Mouse (Mus musculus) C2C12 (cell line): ENCODE measurements at regions not wholly inside any gene's neighbourhood (a gene's known extent, or its start where the extent isn't known, plus 50 kb on each side); places are given as distances from the start of the nearest gene placed in this dataset.

ENCODE experiments used
- H3K27me3 ChIP-seq: one replicate; pipeline ENCODE4 v1.6.1; 2011; ENCODE audit not compliant: control insufficient read depth, insufficient read depth, insufficient read length
- H3K36me3 ChIP-seq: one replicate; pipeline ENCODE4 v1.6.1; 2011; ENCODE audit not compliant: control insufficient read depth, insufficient read depth
- H3K4me3 ChIP-seq: one replicate; pipeline ENCODE4 v1.5.1; 2011; ENCODE audit warnings: mild to moderate bottlenecking, control low read depth; ENCODE audit not compliant: poor library complexity, insufficient read depth, severe bottlenecking
- H3K79me2 ChIP-seq: one replicate; pipeline ENCODE4 v1.6.1; 2011; ENCODE audit not compliant: control insufficient read depth, insufficient read depth
- H3K79me3 ChIP-seq: one replicate; pipeline ENCODE4 v1.6.1; 2011; ENCODE audit warnings: low read depth, control low read depth
- H3ac ChIP-seq: one replicate; pipeline ENCODE3; 2011; ENCODE audit warnings: low read depth; ENCODE audit not compliant: control insufficient read depth, insufficient read length
- CEBPB ChIP-seq: IDR thresholded peaks from one replicate; pipeline ENCODE4 v1.6.1; 2011; ENCODE audit warnings: low read depth, mild to moderate bottlenecking, control low read depth, moderate library complexity
- CTCF ChIP-seq: IDR thresholded peaks from one replicate; pipeline ENCODE4 v1.5.1; 2011; ENCODE audit not compliant: control insufficient read depth, insufficient read depth, insufficient read length
- FOSL1 ChIP-seq: IDR thresholded peaks from one replicate; pipeline ENCODE4 v1.8.0; 2011; ENCODE audit warnings: mild to moderate bottlenecking, low read length; ENCODE audit not compliant: poor library complexity, insufficient read depth, severe bottlenecking
- MAX ChIP-seq: IDR thresholded peaks from one replicate; pipeline ENCODE4 v1.6.1; 2011; ENCODE audit warnings: mild to moderate bottlenecking, control low read depth
- MYOD1 ChIP-seq: IDR thresholded peaks from one replicate; pipeline ENCODE4 v1.6.1; 2011; ENCODE audit warnings: low read depth; ENCODE audit not compliant: control insufficient read depth, insufficient read length
- MYOG ChIP-seq: IDR thresholded peaks from one replicate; pipeline ENCODE4 v1.6.1; 2011; ENCODE audit not compliant: control insufficient read depth, insufficient read length; ENCODE audit errors: extremely low read depth
- USF1 ChIP-seq: IDR thresholded peaks from one replicate; pipeline ENCODE4 v1.6.1; 2011; ENCODE audit warnings: low read depth, mild to moderate bottlenecking, control low read depth, moderate library complexity

GRCm38 (mm10) chr17:89592826-89593225, 317.4 kb downstream of the Gm10184 start:
- no peaks in the 10 kb centered on the region for H3K79me3 ChIP-seq
- no peak overlapping the region for H3K4me3 ChIP-seq
- no peaks in the 10 kb centered on the region for H3K36me3 ChIP-seq
- H3K79me2 ChIP-seq: no peaks in the 10 kb centered on the region
- H3ac ChIP-seq: no peak overlapping the region
- no peak for TF ChIP-seq CEBPB
- no peak for TF ChIP-seq MAX
- no peak for TF ChIP-seq MYOD1
- TF ChIP-seq MYOG: no peak
- no peak for TF ChIP-seq CTCF
- TF ChIP-seq USF1: no peak
- no peak for TF ChIP-seq FOSL1
- no peaks in the 10 kb centered on the region for H3K27me3 ChIP-seq

DNA sequence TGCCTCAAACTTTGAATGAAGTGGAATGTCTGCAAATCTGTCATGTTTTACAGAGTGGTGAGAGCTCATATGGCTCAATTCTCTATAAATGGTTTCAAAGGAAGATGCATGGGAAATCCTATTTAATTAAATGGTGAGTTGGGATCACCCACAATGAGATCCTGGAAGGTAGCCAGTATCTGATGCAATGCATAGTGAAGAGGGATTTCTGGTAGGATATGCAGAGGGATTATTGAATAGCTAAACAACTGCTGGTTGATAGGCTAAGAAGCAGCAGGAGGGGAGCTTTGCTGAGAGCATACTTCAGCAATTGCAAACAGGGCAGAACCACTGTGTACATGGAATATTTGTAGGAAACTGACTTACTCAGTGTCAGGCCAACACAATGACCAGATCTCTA, 350.7 kb downstream of the Gm10184 start:
- TF ChIP-seq CTCF: no peak
- H3K36me3 ChIP-seq: no peaks in the 10 kb centered on the region
- no peaks in the 10 kb centered on the region for H3K79me2 ChIP-seq
- H3K4me3 ChIP-seq: no peak overlapping the region
- no peak overlapping the region for H3ac ChIP-seq
- H3K79me3 ChIP-seq: no peaks in the 10 kb centered on the region
- no peaks in the 10 kb centered on the region for H3K27me3 ChIP-seq

DNA sequence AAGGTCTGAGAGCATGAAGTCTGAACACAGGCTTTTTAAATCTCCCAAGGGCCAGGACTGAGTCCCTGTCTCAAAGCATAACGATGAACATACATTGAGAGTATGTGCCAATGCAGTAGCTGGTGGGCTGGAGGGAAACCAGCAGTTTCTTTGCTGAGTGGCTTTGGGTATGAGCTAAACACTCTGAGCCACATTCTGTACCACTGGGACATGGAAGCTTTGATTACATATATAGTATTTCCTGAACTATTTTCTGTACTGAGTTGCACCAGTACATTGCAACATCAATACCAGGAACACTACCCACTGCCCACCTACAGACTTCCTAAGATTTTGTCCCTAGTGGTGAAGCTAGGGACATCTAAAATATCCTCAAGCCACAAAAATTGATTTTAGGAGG, 354.3 kb upstream of the Fshr start:
- Histone ChIP-seq H3K27me3 (no peaks in the 10 kb centered on the region), H3ac (no peak overlapping the region), H3K79me2 (no peaks in the 10 kb centered on the region), H3K79me3 (no peaks in the 10 kb centered on the region), H3K4me3 (no peak overlapping the region), H3K36me3 (no peaks in the 10 kb centered on the region)
- TF ChIP-seq CTCF (no peak), USF1 (no peak), CEBPB (no peak), MYOD1 (no peak), FOSL1 (no peak), MAX (no peak), MYOG (no peak)

DNA sequence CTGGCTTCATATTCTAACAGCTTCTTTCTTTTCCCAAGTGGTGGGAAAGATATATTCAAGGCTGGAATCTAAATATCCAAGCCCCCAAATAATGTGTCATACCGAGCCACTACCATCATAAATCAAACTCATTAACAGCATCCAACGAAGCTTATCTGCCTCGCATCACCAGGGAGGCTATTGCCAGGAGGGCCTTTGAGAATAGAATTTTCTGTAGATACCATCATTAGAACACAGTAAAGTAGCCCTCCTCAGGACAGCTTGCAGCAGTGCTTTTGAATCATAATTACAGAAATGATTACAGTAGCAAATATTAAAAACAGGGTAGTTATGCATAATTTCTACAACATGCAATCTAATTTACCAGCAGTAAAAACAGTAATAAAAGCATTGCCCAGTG, 353.1 kb upstream of the Fshr start:
- H3K27me3 ChIP-seq: no peaks in the 10 kb centered on the region
- no peaks in the 10 kb centered on the region for H3K79me2 ChIP-seq
- H3K4me3 ChIP-seq: no peak overlapping the region
- no peak for TF ChIP-seq MYOG
- TF ChIP-seq USF1: no peak
- no peak for TF ChIP-seq MAX
- TF ChIP-seq CTCF: no peak
- no peak for TF ChIP-seq CEBPB
- H3K79me3 ChIP-seq: no peaks in the 10 kb centered on the region
- H3ac ChIP-seq: no peak overlapping the region
- H3K36me3 ChIP-seq: no peaks in the 10 kb centered on the region

- Histone ChIP-seq H3K79me2 (no peaks in the 10 kb centered on the region), H3K79me3 (no peaks in the 10 kb centered on the region), H3K36me3 (no peaks in the 10 kb centered on the region), H3K4me3 (no peak overlapping the region), H3K27me3 (no peaks in the 10 kb centered on the region), H3ac (no peak overlapping the region)
- TF ChIP-seq MYOG: no peak
- no peak for TF ChIP-seq MAX
- no peak for TF ChIP-seq CEBPB
- no peak for TF ChIP-seq CTCF
- no peak for TF ChIP-seq USF1
- TF ChIP-seq MYOD1: no peak
- TF ChIP-seq FOSL1: no peak
Observed at GRCm38 (mm10) chr17:89550758-89551157, 350.3 kb upstream of the Fshr start.

DNA sequence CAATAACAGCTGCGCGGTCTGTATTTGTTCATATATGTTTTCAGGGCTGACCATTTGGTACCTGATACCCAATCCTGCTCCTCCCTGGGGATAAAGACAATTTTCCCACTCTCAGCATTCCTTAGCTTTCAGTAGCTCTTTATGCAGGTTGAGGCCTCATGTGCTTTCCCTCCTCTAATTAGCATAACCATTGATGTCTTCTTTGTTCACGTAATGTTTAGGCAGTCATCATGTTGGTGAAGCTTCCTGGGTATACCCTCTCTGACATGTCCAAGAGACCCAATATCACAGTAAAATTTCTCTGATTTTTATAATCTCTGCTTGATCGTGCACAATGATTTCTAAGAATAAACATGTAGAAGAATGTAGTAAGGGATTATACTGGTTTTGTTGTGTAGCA, 321.4 kb upstream of the Fshr start:
- Histone ChIP-seq H3K27me3 (no peaks in the 10 kb centered on the region), H3K4me3 (no peak overlapping the region), H3ac (no peak overlapping the region), H3K36me3 (no peaks in the 10 kb centered on the region), H3K79me2 (no peaks in the 10 kb centered on the region), H3K79me3 (no peaks in the 10 kb centered on the region)
- TF ChIP-seq FOSL1 (no peak), USF1 (no peak), CEBPB (no peak), MYOD1 (no peak), CTCF (no peak), MYOG (no peak), MAX (no peak)
